Mouse (Mus musculus): ENCODE measurements at regions not wholly inside any gene's neighbourhood (a gene's known extent, or its start where the extent isn't known, plus 50 kb on each side); places are given as distances from the start of the nearest gene placed in this dataset.

DNA sequence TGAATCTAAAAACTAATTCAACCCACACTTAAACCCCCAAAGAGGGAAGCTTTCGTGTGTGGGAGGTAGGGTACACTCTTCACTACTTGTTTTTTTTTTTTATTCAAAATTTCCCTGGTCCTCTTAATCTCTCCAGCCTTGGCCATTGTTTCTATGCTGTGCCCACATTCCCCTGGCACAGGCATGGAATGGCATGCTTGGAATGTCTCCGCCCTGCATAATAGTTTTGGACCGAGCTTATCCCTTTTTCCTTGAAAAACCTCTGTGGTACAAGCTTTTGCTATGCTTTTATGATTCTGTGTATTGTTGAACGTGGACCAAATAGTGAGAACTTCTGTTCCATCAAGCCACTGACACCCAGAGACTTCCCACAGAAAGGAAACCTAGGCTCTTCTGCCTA is 126.8 kb upstream of the Bmp4 start:
- TF ChIP-seq ZMIZ1 (IDR thresholded peaks at IDR 0.05; ENCODE audit: low read depth, low read length) (no peak), CTCF (IDR thresholded peaks at IDR 0.05 in 2 of 3, conservative IDR thresholded peaks at IDR 0.05 in 1 of 3; ENCODE audit: control insufficient read depth in 1 of 3, insufficient read depth in 1 of 3, low read depth in 2 of 3, low read length in 3 of 3, poor library complexity in 1 of 3, severe bottlenecking in 1 of 3) (no peak), EP300 (IDR thresholded peaks at IDR 0.05; ENCODE audit: low read depth in 1 of 2, low read length in 2 of 2) (no peak)
